Mouse (Mus musculus) heart, embryonic 14.5 days (tissue): Measurements from ENCODE around the gene Sae1. TPM values are rescaled to one million over a fixed set of nuclear protein-coding genes. Genes with fewer than 3 reads are reported as not detected.

Source experiments
- ATAC-seq: fragments of 200-750 bp; cut with Nextera tagmentation; 2 replicates; pipeline ENCODE4 v1.8.0; 2017; ENCODE audit warnings: low read depth, moderate TSS enrichment; ENCODE audit not compliant: insufficient number of reproducible peaks, insufficient read depth, low FRiP score
- H3K27ac ChIP-seq, 2 experiments: fragments of 200-500 bp in 1 of 2; fragments of 300-500 bp in 1 of 2; sonication (generic) in 1 of 2; replicated peaks in 1 of 2; 2 replicates each; pipeline ENCODE4 v1.5.1; 2012 to 2014; ENCODE audit warnings: low read depth in 2 of 2, low read length in 2 of 2, control low read depth in 1 of 2, mild to moderate bottlenecking in 1 of 2, mixed read lengths in 1 of 2; ENCODE audit not compliant: control insufficient read depth in 1 of 2, insufficient read depth in 1 of 2
- H3K27me3 ChIP-seq: fragments of 300-500 bp; sonication (generic); 2 replicates; pipeline ENCODE4 v1.6.1; 2014; ENCODE audit warnings: mild to moderate bottlenecking, low read length, control low read depth; ENCODE audit not compliant: control insufficient read depth, insufficient read depth
- H3K36me3 ChIP-seq: fragments of 300-500 bp; sonication (generic); 2 replicates; pipeline ENCODE4 v1.6.1; 2014; ENCODE audit warnings: mild to moderate bottlenecking, control low read depth, low read length, mixed read lengths; ENCODE audit not compliant: control insufficient read depth, insufficient read depth
- H3K4me1 ChIP-seq, 2 experiments: fragments of 200-500 bp in 1 of 2; fragments of 300-500 bp in 1 of 2; sonication (generic) in 1 of 2; 2 replicates each; pipeline ENCODE4 v1.6.1; 2012 to 2014; ENCODE audit warnings: low read length in 2 of 2, control low read depth in 1 of 2, mixed read lengths in 1 of 2; ENCODE audit not compliant: control insufficient read depth in 2 of 2, insufficient read depth in 2 of 2
- H3K4me2 ChIP-seq: fragments of 300-500 bp; sonication (generic); 2 replicates; pipeline ENCODE4 v1.6.1; 2014; ENCODE audit warnings: mild to moderate bottlenecking, low read length
- H3K4me3 ChIP-seq, 2 experiments: fragments of 200-500 bp in 1 of 2; fragments of 300-500 bp in 1 of 2; sonication (generic) in 1 of 2; 2 replicates each; pipeline ENCODE4 v1.5.1; 2012 to 2014; ENCODE audit warnings: low read length in 2 of 2, mild to moderate bottlenecking in 2 of 2, control low read depth in 1 of 2, low read depth in 1 of 2, moderate library complexity in 1 of 2; ENCODE audit not compliant: control insufficient read depth in 1 of 2, insufficient read depth in 1 of 2
- H3K9ac ChIP-seq: fragments of 300-500 bp; sonication (generic); 2 replicates; pipeline ENCODE4 v1.6.1; 2014; ENCODE audit warnings: mild to moderate bottlenecking, low read length
- H3K9me3 ChIP-seq: fragments of 300-500 bp; sonication (generic); 2 replicates; pipeline ENCODE4 v1.6.1; 2016; ENCODE audit warnings: low read length, control low read depth; ENCODE audit not compliant: control insufficient read depth
- WGBS: fragments of 180-500 bp; shearing (Covaris S2); extraction: QIAGEN DNeasy Blood & Tissue Kit; methylation state at CpG from one replicate; pipeline ENCODE4 v1.1.7; 2014; 5-methylcytosine and 5-hydroxymethylcytosine counted together
- polyA plus RNA-seq: library from polyadenylated mRNA; unstranded; fragments of >200 nt; fragmentation: Nextera tagmentation; extraction: Ambion mirVana; gene quantifications from 2 replicates; pipeline ENCODE4 v1.2.1, GENCODE M21; 2014

The Sae1 gene
- polyA plus RNA-seq, 1 experiment from 2014 or later: 179 TPM

- Histone ChIP-seq H3K4me1 (peaks cover 11 to 21% of the 10 kb centered on the region in 2 experiments), H3K9ac (peak overlapping the region; percentile 67), H3K4me2 (peak overlapping the region; percentile 79), H3K27me3 (no peaks in the 10 kb centered on the region), H3K9me3 (no peaks in the 10 kb centered on the region), H3K4me3 (peak overlapping the region; percentile 53 to 58), H3K36me3 (no peaks in the 10 kb centered on the region), H3K27ac (peak overlapping the region; percentile 88 to 98)
- ATAC-seq: peak; percentile 76
- under 1% methylated on average over 23 of the region's 23 CpGs for WGBS
Measured at GRCm38 (mm10) chr7:16294837-16295236, 92.8 kb downstream of the Sae1 start.

GRCm38 (mm10) chr7:16294346-16294745 is 93.3 kb downstream of the Sae1 start:
- Histone ChIP-seq H3K4me3 (peak overlapping the region in 1 of 2 experiments; percentile 53; a peak in 1 of 4 replicates), H3K9ac (no peak overlapping the region), H3K9me3 (no peaks in the 10 kb centered on the region), H3K4me2 (peak overlapping the region; percentile 79), H3K27me3 (no peaks in the 10 kb centered on the region), H3K4me1 (peaks cover 7 to 20% of the 10 kb centered on the region in 2 experiments), H3K27ac (peak overlapping the region; percentile 87 to 88), H3K36me3 (no peaks in the 10 kb centered on the region)
- ATAC-seq: no peak
- 19% methylated on average over 4 of the region's 4 CpGs for WGBS

- H3K4me2 ChIP-seq: no peak overlapping the region
- ATAC-seq: no peak
- H3K4me3 ChIP-seq: no peak overlapping the region
- WGBS: 79% methylated on average over 1 of the region's 1 CpGs
- H3K27me3 ChIP-seq: no peaks in the 10 kb centered on the region
- H3K9ac ChIP-seq: no peak overlapping the region
- H3K27ac ChIP-seq: no peak overlapping the region
- no peaks in the 10 kb centered on the region for H3K9me3 ChIP-seq
- peaks cover 4 to 8% of the 10 kb centered on the region in 2 experiments for H3K4me1 ChIP-seq
- peaks cover 15% of the 10 kb centered on the region for H3K36me3 ChIP-seq
Measured at GRCm38 (mm10) chr7:16287791-16288190, 99.8 kb downstream of the Sae1 start.

- H3K9ac ChIP-seq: peak overlapping the region; percentile 83
- no peaks in the 10 kb centered on the region for H3K9me3 ChIP-seq
- no peaks in the 10 kb centered on the region for H3K27me3 ChIP-seq
- peak overlapping the region; percentile 67 for H3K4me2 ChIP-seq
- peaks cover 4 to 8% of the 10 kb centered on the region in 2 experiments for H3K4me1 ChIP-seq
- ATAC-seq: no peak
- peaks cover 22% of the 10 kb centered on the region for H3K36me3 ChIP-seq
- H3K27ac ChIP-seq: peak overlapping the region; percentile 77 to 97
- peak overlapping the region; percentile 49 to 64 for H3K4me3 ChIP-seq
- WGBS: 77% methylated on average over 2 of the region's 2 CpGs
Measured at GRCm38 (mm10) chr7:16287016-16287415, 100.6 kb downstream of the Sae1 start.

- ATAC-seq: peak; percentile 92
- H3K27ac ChIP-seq: peak within 1 kb of the TSS; percentile 77 to 97
- WGBS: under 1% methylated on average over 67 of the region's 70 CpGs
Measured at GRCm38 (mm10) chr7:16286026-16286961, 101.3 kb downstream of the Sae1 start, which contains the start of gene Ccdc9. Ccdc9 (minus strand) TSS chr7:16286795.

GRCm38 (mm10) chr7:16285450-16286025 is 102.1 kb downstream of the Sae1 start:
- no peaks in the 10 kb centered on the region for H3K27me3 ChIP-seq
- peak overlapping the region; percentile 12 to 97; a peak in 3 of 4 replicates for H3K27ac ChIP-seq
- ATAC-seq: peak; percentile 32
- H3K36me3 ChIP-seq: peaks cover 37% of the 10 kb centered on the region
- peak overlapping the region; percentile 44 for H3K9ac ChIP-seq
- no peaks in the 10 kb centered on the region for H3K9me3 ChIP-seq
- WGBS: 6% methylated on average over 14 of the region's 14 CpGs
- peak overlapping the region; percentile 49 to 64 for H3K4me3 ChIP-seq
- peak overlapping the region; percentile 67 for H3K4me2 ChIP-seq
- H3K4me1 ChIP-seq: peaks cover 4 to 8% of the 10 kb centered on the region in 2 experiments

More at GRCm38 (mm10) chr7:16286026-16286961, 101.3 kb downstream of the Sae1 start, which contains the start of gene Ccdc9:
- Histone ChIP-seq H3K9me3 (no peaks in the 10 kb centered on the region), H3K4me1 (peaks cover 4 to 8% of the 10 kb centered on the region in 2 experiments), H3K9ac (peak within 1 kb of the TSS; percentile 83), H3K36me3 (peaks cover 30% of the 10 kb centered on the region), H3K4me3 (peak within 1 kb of the TSS; percentile 49 to 64), H3K27me3 (no peaks in the 10 kb centered on the region), H3K4me2 (peak within 1 kb of the TSS; percentile 67)

- H3K9me3 ChIP-seq: no peaks in the 10 kb centered on the region
- H3K4me2 ChIP-seq: peak overlapping the region; percentile 67
- H3K27me3 ChIP-seq: no peaks in the 10 kb centered on the region
- 73% methylated on average over 9 of the region's 9 CpGs for WGBS
- H3K9ac ChIP-seq: no peak overlapping the region
- peak overlapping the region in 1 of 2 experiments; percentile 64; a peak in 1 of 4 replicates for H3K4me3 ChIP-seq
- ATAC-seq: no peak
- H3K4me1 ChIP-seq: peaks cover 4 to 8% of the 10 kb centered on the region in 2 experiments
- H3K27ac ChIP-seq: peak overlapping the region in 1 of 2 experiments; percentile 97; a peak in 2 of 4 replicates
- peaks cover 44% of the 10 kb centered on the region for H3K36me3 ChIP-seq
Measured at GRCm38 (mm10) chr7:16284904-16285303, 102.7 kb downstream of the Sae1 start.
